Mouse (Mus musculus) lung, adult 2 months (tissue): ENCODE measurements at regions not wholly inside any gene's neighbourhood (a gene's known extent, or its start where the extent isn't known, plus 50 kb on each side); places are given as distances from the start of the nearest gene placed in this dataset.

Experiments
- DNase-seq: peaks from one replicate; pipeline ENCODE4 v3.0.0; 2022
- H3K4me1 ChIP-seq: fragments of 200-500 bp; 2 replicates; pipeline ENCODE4 v1.6.1; 2011; ENCODE audit warnings: low read length; ENCODE audit not compliant: control insufficient read depth, insufficient read depth
- H3K4me3 ChIP-seq: fragments of 200-500 bp; replicated peaks from 2 replicates; pipeline ENCODE3; 2011; ENCODE audit warnings: low read depth, mild to moderate bottlenecking, control low read depth, low read length; ENCODE audit errors: extremely low read depth
- CTCF ChIP-seq: fragments of 200-500 bp; IDR thresholded peaks from 2 replicates; pipeline ENCODE4 v1.5.1; 2011; ENCODE audit warnings: mild to moderate bottlenecking, low read length, control low read depth; ENCODE audit not compliant: insufficient read depth
- POLR2A ChIP-seq: fragments of 200-500 bp; IDR thresholded peaks from 2 replicates; pipeline ENCODE4 v1.6.1; 2011; ENCODE audit warnings: low read depth, mild to moderate bottlenecking, control low read depth, low read length, borderline replicate concordance; ENCODE audit errors: extremely low read depth
- WGBS: fragments of 180-500 bp; shearing (Covaris S2); methylation state at CpG from one replicate; pipeline ENCODE4 v1.1.7; 2018; 5-methylcytosine and 5-hydroxymethylcytosine counted together

GRCm38 (mm10) chr16:78490245-78490644 lies 86.3 kb downstream of the D16Ertd472e start:
- peak; percentile 38 for DNase-seq
- H3K4me3 ChIP-seq: peak overlapping the region; percentile 58
- TF ChIP-seq POLR2A (no peak), CTCF (no peak)
- 7% methylated on average over 12 of the region's 12 CpGs for WGBS
- H3K4me1 ChIP-seq: peaks cover 7% of the 10 kb centered on the region

GRCm38 (mm10) chr16:78489604-78490003 lies 86.9 kb downstream of the D16Ertd472e start:
- WGBS: 32% methylated on average over 4 of the region's 4 CpGs
- Histone ChIP-seq H3K4me1 (peaks cover 7% of the 10 kb centered on the region), H3K4me3 (no peak overlapping the region)
- no peak for DNase-seq
- TF ChIP-seq CTCF (no peak), POLR2A (no peak)

- TF ChIP-seq POLR2A (no peak), CTCF (no peak)
- peaks cover 7% of the 10 kb centered on the region for H3K4me1 ChIP-seq
These were observed 90.0 kb downstream of the D16Ertd472e start for GRCm38 (mm10) chr16:78486531-78486930.

GRCm38 (mm10) chr16:78484319-78484718 lies 92.2 kb downstream of the D16Ertd472e start:
- WGBS: 79% methylated on average over 4 of the region's 4 CpGs
- TF ChIP-seq CTCF (no peak), POLR2A (no peak)

More at GRCm38 (mm10) chr16:78486531-78486930, 90.0 kb downstream of the D16Ertd472e start:
- 93% methylated on average over 6 of the region's 6 CpGs for WGBS
- DNase-seq: no peak
- no peak overlapping the region for H3K4me3 ChIP-seq

GRCm38 (mm10) chr16:78481571-78481970 lies 94.9 kb downstream of the D16Ertd472e start:
- no peak for DNase-seq
- H3K4me3 ChIP-seq: no peak overlapping the region
- no peaks in the 10 kb centered on the region for H3K4me1 ChIP-seq
- WGBS: 86% methylated on average over 6 of the region's 6 CpGs
- TF ChIP-seq CTCF (no peak), POLR2A (no peak)

More at GRCm38 (mm10) chr16:78484319-78484718, 92.2 kb downstream of the D16Ertd472e start:
- no peak for DNase-seq
- Histone ChIP-seq H3K4me3 (no peak overlapping the region), H3K4me1 (no peaks in the 10 kb centered on the region)

GRCm38 (mm10) chr16:78481065-78481464 lies 95.4 kb downstream of the D16Ertd472e start:
- 69% methylated on average over 5 of the region's 5 CpGs for WGBS
- H3K4me3 ChIP-seq: no peak overlapping the region
- H3K4me1 ChIP-seq: no peaks in the 10 kb centered on the region
- TF ChIP-seq POLR2A: no peak
- no peak for TF ChIP-seq CTCF
- DNase-seq: no peak

GRCm38 (mm10) chr16:78480261-78480660 lies 96.2 kb downstream of the D16Ertd472e start:
- Histone ChIP-seq H3K4me3 (no peak overlapping the region), H3K4me1 (no peaks in the 10 kb centered on the region)
- TF ChIP-seq CTCF (no peak), POLR2A (no peak)
- DNase-seq: no peak
- 87% methylated on average over 10 of the region's 10 CpGs for WGBS

GRCm38 (mm10) chr16:78473456-78473855 lies 96.5 kb upstream of the Btg3 start:
- 45% methylated on average over 7 of the region's 7 CpGs for WGBS
- TF ChIP-seq POLR2A (no peak), CTCF (no peak)
- no peak overlapping the region for H3K4me3 ChIP-seq
- H3K4me1 ChIP-seq: no peaks in the 10 kb centered on the region
- DNase-seq: no peak

- Histone ChIP-seq H3K4me1 (no peaks in the 10 kb centered on the region), H3K4me3 (no peak overlapping the region)
- TF ChIP-seq POLR2A: no peak
- no peak for TF ChIP-seq CTCF
- WGBS: 77% methylated on average over 8 of the region's 8 CpGs
- DNase-seq: no peak
These were observed 83.0 kb upstream of the Btg3 start for GRCm38 (mm10) chr16:78459996-78460395.

- 74% methylated on average over 8 of the region's 8 CpGs for WGBS
These were observed 80.7 kb upstream of the Btg3 start for GRCm38 (mm10) chr16:78457731-78458151.

More at GRCm38 (mm10) chr16:78457731-78458151, 80.7 kb upstream of the Btg3 start:
- Histone ChIP-seq H3K4me3 (no peak overlapping the region), H3K4me1 (no peaks in the 10 kb centered on the region)
- no peak for DNase-seq
- TF ChIP-seq POLR2A (no peak), CTCF (no peak)
